Mouse (Mus musculus) spleen, adult 2 months (tissue): ENCODE data around the gene Epm2a. TPM values are rescaled to one million over a fixed set of nuclear protein-coding genes. Genes with fewer than 3 reads are reported as not detected.

ENCODE experiments used
- DNase-seq, 2 experiments: peaks; one replicate each; pipeline versions ENCODE4 v3.0.0 to v3.0.0-alpha.2; 2012 to 2021; ENCODE audit warnings: low spot score in 2 of 2, low read depth in 1 of 2
- H3K27ac ChIP-seq: fragments of 200-500 bp; 2 replicates; pipeline ENCODE4 v1.5.1; 2012; ENCODE audit warnings: low read length, inconsistent platforms; ENCODE audit not compliant: insufficient read depth
- H3K27me3 ChIP-seq: fragments of 200-500 bp; 2 replicates; pipeline ENCODE4 v1.6.1; 2012; ENCODE audit warnings: mild to moderate bottlenecking, moderate library complexity, low read length, inconsistent platforms; ENCODE audit not compliant: control insufficient read depth, insufficient read depth
- H3K36me3 ChIP-seq: fragments of 200-500 bp; 2 replicates; pipeline ENCODE4 v1.6.1; 2012; ENCODE audit warnings: mild to moderate bottlenecking, low read length, inconsistent platforms; ENCODE audit not compliant: control insufficient read depth, insufficient read depth
- H3K4me1 ChIP-seq: fragments of 200-500 bp; 2 replicates; pipeline ENCODE4 v1.6.1; 2011; ENCODE audit warnings: inconsistent platforms; ENCODE audit not compliant: control insufficient read depth, insufficient read depth, insufficient read length
- H3K4me3 ChIP-seq: fragments of 200-500 bp; 2 replicates; pipeline ENCODE4 v1.5.1; 2011; ENCODE audit warnings: mild to moderate bottlenecking, inconsistent platforms; ENCODE audit not compliant: insufficient read depth, insufficient read length; ENCODE audit errors: extremely low read depth
- CTCF ChIP-seq: fragments of 200-500 bp; IDR thresholded peaks from 2 replicates; pipeline ENCODE4 v1.5.1; 2011; ENCODE audit warnings: mild to moderate bottlenecking, inconsistent platforms; ENCODE audit not compliant: insufficient read depth, insufficient read length, insufficient replicate concordance; ENCODE audit errors: extremely low read depth
- POLR2A ChIP-seq: fragments of 200-500 bp; IDR thresholded peaks from 2 replicates; pipeline ENCODE4 v1.6.1; 2011; ENCODE audit warnings: low read depth, low read length, inconsistent platforms
- WGBS: fragments of 180-500 bp; shearing (Covaris S2); methylation state at CpG from one replicate; pipeline ENCODE4 v1.1.7; 2018; 5-methylcytosine and 5-hydroxymethylcytosine counted together
- polyA plus RNA-seq: library from polyadenylated mRNA; depleted of rRNA; stranded (reverse); fragments of >200 nt; gene quantifications from 2 replicates; pipeline ENCODE4 v1.2.3, GENCODE M21; 2012

Gene Epm2a
- polyA plus RNA-seq, 1 experiment = 3.5 TPM

- H3K4me1 ChIP-seq = no peaks in the 10 kb centered on the region
- no peak for DNase-seq
- TF ChIP-seq CTCF (no peak), POLR2A (no peak)
- no peak overlapping the region for H3K27ac ChIP-seq
- no peak overlapping the region for H3K4me3 ChIP-seq
- WGBS = 67% methylated on average over 8 of the region's 8 CpGs
- H3K27me3 ChIP-seq = no peaks in the 10 kb centered on the region
- no peaks in the 10 kb centered on the region for H3K36me3 ChIP-seq
Measured at GRCm38 (mm10) chr10:11354609-11355008, 11.4 kb downstream of the Epm2a start.

- H3K4me3 ChIP-seq = no peak overlapping the region
- WGBS = 63% methylated on average over 5 of the region's 5 CpGs
- no peak for DNase-seq
- no peaks in the 10 kb centered on the region for H3K27me3 ChIP-seq
- no peaks in the 10 kb centered on the region for H3K4me1 ChIP-seq
- no peak overlapping the region for H3K27ac ChIP-seq
- no peaks in the 10 kb centered on the region for H3K36me3 ChIP-seq
- TF ChIP-seq CTCF (no peak), POLR2A (no peak)
Measured at GRCm38 (mm10) chr10:11361985-11362692, 18.9 kb downstream of the Epm2a start.

- no peak for TF ChIP-seq CTCF
- no peak for TF ChIP-seq POLR2A
- 81% methylated on average over 12 of the region's 12 CpGs for WGBS
- Histone ChIP-seq H3K27ac (no peak overlapping the region), H3K4me3 (no peak overlapping the region), H3K4me1 (no peaks in the 10 kb centered on the region), H3K36me3 (no peaks in the 10 kb centered on the region), H3K27me3 (no peaks in the 10 kb centered on the region)
- no peak for DNase-seq
Measured at GRCm38 (mm10) chr10:11362896-11363487, 19.8 kb downstream of the Epm2a start.

DNA sequence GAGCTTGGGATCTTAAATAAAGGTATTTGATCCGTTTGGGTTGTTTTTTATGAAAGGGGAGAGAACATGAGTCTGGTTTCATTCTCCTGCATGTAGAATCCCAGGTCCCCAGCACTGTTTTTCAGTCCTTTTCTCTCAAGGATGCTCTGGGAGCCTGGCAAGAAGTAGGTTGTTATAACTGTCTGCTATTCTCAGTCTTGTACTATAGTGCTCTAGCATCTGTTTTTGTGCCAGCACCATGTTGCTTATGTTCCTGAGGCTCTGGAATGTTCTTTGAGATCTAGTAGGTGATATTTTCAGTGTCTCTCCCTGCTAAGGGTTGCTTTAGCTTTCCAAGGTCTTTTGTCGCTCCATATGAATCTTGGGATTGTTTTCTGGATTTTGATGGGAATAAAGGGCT, 38.1 kb downstream of the Epm2a start:
- H3K27ac ChIP-seq = no peak overlapping the region
- WGBS = 86% methylated on average over 2 of the region's 2 CpGs

DNA sequence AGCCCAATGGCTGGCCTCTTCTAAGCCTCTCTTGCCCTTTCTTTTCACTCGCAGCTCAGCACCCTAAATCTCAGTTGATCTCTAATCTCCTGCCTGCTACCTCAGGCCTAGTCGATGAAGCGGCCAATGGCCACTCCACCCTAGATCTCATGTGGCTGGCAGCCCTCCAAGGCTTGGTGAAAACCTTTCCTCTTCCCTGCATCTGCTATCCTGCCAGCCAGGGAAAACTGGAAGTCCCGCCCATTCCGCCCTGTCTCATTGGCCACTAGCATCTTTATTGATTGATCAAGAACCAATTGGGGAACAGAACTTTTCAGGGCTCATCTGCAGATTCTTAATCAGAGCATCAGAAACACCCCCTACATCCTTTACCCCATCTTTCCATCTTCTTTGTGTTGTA, 67.7 kb downstream of the Epm2a start:
- DNase-seq = no peak
- Histone ChIP-seq H3K4me1 (no peaks in the 10 kb centered on the region), H3K27me3 (no peaks in the 10 kb centered on the region), H3K36me3 (no peaks in the 10 kb centered on the region), H3K27ac (no peak overlapping the region), H3K4me3 (no peak overlapping the region)
- 88% methylated on average over 5 of the region's 5 CpGs for WGBS
- no peak for TF ChIP-seq POLR2A

More for the DNA sequence above, 38.1 kb downstream of the Epm2a start:
- no peak for DNase-seq
- H3K4me3 ChIP-seq = no peak overlapping the region
- H3K36me3 ChIP-seq = no peaks in the 10 kb centered on the region
- H3K4me1 ChIP-seq = no peaks in the 10 kb centered on the region
- no peaks in the 10 kb centered on the region for H3K27me3 ChIP-seq
- TF ChIP-seq CTCF (no peak), POLR2A (no peak)

DNA sequence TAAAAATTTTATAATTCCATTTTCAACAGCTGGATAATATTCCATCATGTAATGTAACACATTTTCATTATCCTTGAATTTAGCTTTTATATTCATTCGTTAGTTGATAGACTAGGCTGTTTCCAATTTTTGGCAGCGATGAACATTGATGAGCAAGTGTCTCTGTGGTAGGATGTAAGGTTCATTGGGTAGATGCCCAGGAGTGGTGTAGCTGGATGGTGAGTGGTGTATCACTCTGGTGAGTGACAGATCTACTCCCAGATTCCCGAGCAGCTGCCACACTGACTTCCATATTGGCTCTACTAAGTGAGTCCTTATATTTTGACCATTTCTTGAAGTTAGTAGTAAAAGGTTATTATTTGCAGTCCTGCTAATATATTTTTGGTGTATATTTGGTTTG, 76.9 kb downstream of the Epm2a start:
- no peak for TF ChIP-seq CTCF
- TF ChIP-seq POLR2A = no peak
- 91% methylated on average over 3 of the region's 3 CpGs for WGBS
- Histone ChIP-seq H3K4me1 (no peaks in the 10 kb centered on the region), H3K27ac (no peak overlapping the region), H3K27me3 (no peaks in the 10 kb centered on the region), H3K4me3 (no peak overlapping the region), H3K36me3 (no peaks in the 10 kb centered on the region)
- DNase-seq = no peak

GRCm38 (mm10) chr10:11429059-11429812, 86.0 kb downstream of the Epm2a start:
- TF ChIP-seq CTCF (no peak), POLR2A (no peak)
- no peak overlapping the region for H3K27ac ChIP-seq
- DNase-seq = no peak
- H3K27me3 ChIP-seq = no peaks in the 10 kb centered on the region
- no peaks in the 10 kb centered on the region for H3K4me1 ChIP-seq
- WGBS = 93% methylated on average over 12 of the region's 12 CpGs
- no peak overlapping the region for H3K4me3 ChIP-seq
- no peaks in the 10 kb centered on the region for H3K36me3 ChIP-seq
